Mouse (Mus musculus) bone marrow macrophage, adult 2 months (primary cell): ENCODE results near the gene Atg10.

Experiments used
- CTCF ChIP-seq: IDR thresholded peaks from 2 replicates; pipeline ENCODE4 v1.5.1; 2012; ENCODE audit warnings: low read depth, mild to moderate bottlenecking, low read length, moderate library complexity
- POLR2A ChIP-seq: IDR thresholded peaks from 2 replicates; pipeline ENCODE4 v1.6.1; 2012; ENCODE audit warnings: mild to moderate bottlenecking, low read depth, low read length, borderline replicate concordance

- TF ChIP-seq CTCF (no peak), POLR2A (no peak)
Measured at GRCm38 (mm10) chr13:91221696-91222095, 2.1 kb downstream of the Atg10 start.
